Mouse (Mus musculus) urinary bladder, postnatal 36 days (tissue): Measurements from ENCODE around the gene Chst7.

Source experiments
- DNase-seq, 2 experiments: peaks; one replicate each; pipeline ENCODE4 v3.0.0; 2022; ENCODE audit warnings: low spot score in 2 of 2, mixed read lengths in 1 of 2

Gene Chst7

DNA sequence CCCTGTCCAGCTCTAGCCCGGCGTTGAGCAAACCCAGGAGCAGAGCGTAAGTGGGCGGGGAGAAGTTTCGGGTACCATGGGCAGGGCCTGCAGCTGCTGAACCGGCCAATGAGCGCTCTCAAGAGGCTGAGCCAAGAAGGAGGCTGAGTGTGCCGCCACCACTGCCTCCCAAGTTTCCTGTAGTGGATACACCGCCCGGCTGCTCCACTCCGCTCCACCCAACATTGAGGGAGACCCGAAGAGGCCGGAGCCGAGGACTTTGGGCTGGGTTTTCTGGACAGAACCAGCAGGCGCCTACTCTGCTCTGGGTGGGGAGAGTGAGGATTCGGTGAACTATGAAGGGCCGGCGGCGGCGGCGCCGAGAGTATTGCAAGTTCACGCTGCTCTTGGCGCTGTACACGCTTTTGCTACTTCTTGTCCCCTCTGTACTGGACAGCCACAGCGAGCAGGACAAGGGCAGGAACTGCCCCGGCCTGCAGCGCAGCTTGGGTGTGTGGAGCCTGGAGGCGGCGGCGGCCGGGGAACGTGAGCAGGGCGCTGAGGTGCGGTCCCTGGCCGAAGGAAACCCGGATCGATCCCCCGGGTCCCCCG, at the start of gene Chst7:
TSS of gene Chst7 (plus strand) at position 180 of the 591 bp plus-strand sequence.
- peak; percentile 37 to 65 for DNase-seq

DNA sequence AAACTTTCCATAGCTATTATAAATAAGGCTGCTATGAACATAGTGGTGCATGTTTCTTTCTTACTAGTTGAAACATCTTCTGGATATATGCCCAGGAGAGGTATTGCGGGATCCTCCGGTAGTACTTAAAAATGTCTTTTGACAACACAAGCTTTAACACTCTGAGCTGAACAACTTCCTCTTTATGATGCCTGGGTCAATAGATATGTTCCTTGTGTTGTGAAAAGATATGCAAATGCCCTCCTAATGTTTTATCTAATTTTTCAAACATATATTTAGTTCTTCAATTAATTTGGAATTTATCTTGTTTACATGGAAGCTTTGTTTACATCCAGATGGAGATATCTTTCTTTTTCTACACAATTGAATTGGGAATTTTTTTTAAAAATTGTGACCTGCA, 47.1 kb upstream of the Chst7 start:
- no peak for DNase-seq

DNA sequence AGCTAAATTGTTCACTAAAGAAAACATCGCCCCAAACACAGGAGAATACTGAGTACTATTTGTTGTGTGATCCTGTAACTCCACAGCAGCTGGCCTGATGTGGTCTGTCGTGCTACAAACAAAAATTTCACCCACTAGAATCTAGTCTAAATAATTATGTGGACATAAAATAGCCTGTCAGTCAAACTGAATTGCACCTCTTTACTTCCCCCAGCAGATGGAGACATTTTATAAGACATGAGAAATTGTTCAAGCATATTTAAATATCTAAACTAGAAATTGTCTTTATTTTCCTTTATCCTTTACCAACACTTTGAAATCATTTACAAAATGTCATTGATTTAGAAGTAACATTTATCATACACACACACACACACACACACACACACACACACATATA, 38.4 kb upstream of the Chst7 start:
- DNase-seq, result peak in 1 of 2 experiments; percentile 0

DNA sequence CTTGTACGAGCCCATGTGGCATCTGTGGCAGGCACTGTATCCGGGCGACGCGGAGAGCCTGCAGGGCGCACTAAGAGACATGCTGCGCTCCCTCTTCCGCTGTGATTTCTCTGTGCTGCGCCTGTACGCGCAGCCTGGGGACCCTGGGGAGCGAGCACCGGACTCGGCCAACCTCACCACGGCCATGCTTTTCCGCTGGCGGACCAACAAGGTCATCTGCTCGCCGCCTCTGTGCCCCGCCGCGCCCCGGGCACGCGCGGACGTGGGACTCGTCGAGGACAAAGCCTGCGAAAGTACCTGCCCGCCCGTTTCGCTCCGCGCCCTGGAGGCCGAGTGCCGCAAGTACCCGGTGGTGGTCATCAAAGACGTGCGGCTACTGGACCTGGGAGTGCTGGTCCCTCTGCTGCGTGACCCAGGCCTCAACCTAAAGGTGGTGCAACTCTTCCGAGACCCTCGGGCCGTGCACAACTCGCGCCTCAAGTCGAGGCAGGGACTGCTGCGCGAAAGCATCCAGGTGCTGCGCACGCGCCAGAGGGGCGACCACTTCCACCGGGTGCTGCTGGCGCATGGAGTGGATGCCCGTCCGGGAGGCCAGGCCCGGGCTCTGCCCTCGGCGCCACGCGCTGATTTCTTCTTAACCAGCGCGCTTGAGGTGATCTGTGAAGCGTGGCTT, 872 bp downstream of the Chst7 start:
- no peak for DNase-seq

- DNase-seq, result peak in 1 of 2 experiments; percentile 1
Observed at GRCm38 (mm10) chrX:20060769-20061315, 1.5 kb downstream of the Chst7 start.

GRCm38 (mm10) chrX:20061764-20062480, 2.6 kb downstream of the Chst7 start:
- no peak for DNase-seq

GRCm38 (mm10) chrX:20066636-20067035, 7.3 kb downstream of the Chst7 start:
- no peak for DNase-seq

DNA sequence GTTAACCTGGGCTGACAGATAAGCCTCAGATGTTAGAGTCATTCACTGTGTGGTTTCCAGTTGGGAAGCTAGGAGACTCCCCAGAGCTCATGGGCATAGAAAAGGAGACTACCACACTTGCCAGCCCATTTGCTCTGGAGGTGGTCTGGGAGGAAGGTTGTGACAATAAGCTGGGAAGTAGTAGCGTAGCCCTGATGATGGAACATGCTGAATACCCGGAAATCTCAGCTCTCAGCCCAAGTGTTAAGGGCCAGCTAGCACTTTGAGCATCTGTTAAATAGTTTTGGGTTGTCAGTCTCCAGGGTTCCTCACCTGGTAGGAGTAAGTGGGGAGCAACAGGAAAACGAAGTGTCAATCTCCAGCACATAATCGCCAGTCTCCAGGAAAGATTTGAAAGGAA, 10.8 kb downstream of the Chst7 start:
- no peak for DNase-seq

DNA sequence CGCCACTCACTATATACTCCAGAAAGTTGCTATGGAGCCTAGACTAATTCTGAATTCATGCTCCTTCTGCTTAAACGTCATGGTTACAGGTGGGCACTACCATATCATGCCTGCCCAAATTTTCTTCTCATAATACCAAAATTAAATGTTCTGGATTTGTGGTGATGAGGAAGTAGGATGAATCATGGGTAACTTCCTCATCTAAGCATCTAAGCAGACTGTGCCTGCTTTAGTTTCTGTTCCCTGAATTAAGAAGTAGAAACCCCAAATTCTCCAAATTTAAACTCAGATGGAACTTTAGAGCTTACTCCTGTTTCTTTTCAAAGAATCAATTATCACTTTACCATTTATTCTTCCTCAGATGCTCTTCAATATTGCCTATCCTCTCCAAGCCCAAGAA, 58.4 kb downstream of the Chst7 start:
- no peak for DNase-seq

GRCm38 (mm10) chrX:20125481-20125880, 66.1 kb downstream of the Chst7 start:
- no peak for DNase-seq

DNA sequence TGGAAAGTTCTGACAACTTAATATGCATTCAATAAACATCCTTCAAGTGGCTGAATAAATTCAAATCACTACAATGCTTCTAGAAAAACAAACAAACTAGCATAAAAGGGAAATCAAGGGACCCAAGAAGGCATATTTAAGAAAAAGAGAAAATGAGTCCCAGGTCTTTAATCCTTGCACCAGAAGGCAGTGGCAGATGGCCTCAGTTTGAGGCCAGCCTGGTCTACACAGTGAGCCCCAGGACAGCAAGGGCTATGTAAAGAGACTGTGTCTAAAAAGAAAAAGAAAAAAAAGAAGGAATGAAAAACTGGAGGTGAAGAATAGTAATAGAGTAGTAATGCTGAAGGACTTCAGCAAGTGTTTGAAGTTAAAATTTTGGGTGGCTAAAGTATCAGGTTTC, 69.6 kb downstream of the Chst7 start:
- no peak for DNase-seq

DNA sequence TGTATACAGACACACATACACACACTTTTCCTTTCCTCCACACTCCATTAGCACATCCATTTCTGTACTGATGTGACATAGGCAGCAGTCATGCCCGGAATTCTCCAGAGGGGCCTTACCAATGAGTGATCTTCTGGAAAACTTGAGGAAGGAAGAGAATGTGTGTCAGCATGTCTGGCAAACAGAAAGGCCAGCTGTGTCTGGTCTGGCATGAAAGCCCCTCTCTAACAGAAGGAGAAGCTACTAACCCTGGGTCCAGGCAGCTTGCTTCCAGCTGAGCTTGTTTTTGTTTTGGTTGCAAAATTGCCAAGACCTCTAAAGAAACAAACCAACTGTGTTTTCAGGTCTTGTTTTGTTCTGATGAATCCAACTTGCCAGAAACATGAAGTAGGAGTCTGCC, 70.1 kb downstream of the Chst7 start:
- DNase-seq, result no peak
